Mouse (Mus musculus): ENCODE data around the gene Atp1b4.
"Not testable (repeated sequence)": the region's sequence is repeated elsewhere in the genome, so short reads cannot be mapped to it uniquely, and the experiment has no call there.

Gene Atp1b4

DNA sequence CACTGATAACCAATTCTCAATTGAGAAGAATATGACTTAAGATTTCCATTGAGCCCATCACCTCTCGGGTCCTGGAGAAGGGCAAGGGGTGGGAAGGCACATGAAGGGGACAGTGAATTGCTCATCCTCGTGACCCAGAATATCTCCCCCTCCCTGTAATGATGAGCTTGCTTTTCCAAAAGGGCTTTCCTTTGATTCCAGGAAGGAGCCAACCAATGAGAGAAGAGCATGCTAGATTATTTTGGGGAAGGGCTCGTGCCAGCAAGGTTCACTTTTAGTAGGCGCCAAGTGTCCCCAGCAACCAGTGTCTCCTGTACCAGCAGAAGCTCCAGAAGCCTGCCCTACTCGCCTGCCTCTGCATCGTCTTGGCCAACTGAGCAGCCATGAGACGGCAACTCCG is at the start of gene Atp1b4:
Gene Atp1b4, plus strand, starts transcription at position 301 of the 400 bp plus-strand sequence.
- in situ Hi-C loops (cut with MboI, MseI): no loop called here

DNA sequence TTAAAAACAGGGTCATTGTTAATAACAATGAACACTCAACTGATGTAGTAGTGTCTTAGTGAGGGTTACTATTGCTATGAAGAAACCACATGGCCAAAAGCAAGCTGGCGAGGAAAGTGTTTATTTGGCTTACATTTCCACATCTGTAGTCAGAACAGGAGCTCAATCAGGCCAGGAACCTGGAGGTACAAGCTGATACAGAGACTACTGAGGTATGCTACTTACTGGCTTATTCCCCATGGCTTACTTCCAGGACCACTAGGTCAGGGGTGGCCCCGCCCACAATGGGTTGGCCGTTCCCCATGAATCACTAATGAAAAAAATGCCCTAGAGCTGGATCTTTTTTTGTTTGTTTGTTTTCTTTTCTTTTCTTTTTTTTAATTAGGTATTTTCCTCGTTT is 7.4 kb upstream of the Atp1b4 start:
- in situ Hi-C loops (cut with MboI, MseI): no loop called here

DNA sequence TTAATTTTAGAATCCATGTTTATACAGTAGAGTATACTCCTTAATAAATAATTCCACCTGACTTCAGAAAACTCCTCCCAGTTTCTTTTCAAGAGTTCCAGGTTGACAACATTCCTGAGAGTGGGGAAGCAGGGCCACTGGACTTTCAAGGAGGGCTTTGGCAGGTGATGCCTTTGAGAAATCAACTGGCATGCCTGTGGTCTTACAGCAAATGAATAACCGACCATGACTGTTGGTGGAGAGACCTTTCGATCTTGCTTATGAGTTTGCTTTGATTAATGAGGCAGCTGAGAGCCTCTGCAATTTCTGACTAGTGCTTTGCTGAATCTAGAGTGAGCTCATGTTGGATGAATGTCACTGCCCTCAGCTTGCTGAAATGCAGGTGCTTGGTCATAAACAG is 4.9 kb upstream of the Atp1b4 start:
- in situ Hi-C loops (cut with MboI, MseI): no loop called here

DNA sequence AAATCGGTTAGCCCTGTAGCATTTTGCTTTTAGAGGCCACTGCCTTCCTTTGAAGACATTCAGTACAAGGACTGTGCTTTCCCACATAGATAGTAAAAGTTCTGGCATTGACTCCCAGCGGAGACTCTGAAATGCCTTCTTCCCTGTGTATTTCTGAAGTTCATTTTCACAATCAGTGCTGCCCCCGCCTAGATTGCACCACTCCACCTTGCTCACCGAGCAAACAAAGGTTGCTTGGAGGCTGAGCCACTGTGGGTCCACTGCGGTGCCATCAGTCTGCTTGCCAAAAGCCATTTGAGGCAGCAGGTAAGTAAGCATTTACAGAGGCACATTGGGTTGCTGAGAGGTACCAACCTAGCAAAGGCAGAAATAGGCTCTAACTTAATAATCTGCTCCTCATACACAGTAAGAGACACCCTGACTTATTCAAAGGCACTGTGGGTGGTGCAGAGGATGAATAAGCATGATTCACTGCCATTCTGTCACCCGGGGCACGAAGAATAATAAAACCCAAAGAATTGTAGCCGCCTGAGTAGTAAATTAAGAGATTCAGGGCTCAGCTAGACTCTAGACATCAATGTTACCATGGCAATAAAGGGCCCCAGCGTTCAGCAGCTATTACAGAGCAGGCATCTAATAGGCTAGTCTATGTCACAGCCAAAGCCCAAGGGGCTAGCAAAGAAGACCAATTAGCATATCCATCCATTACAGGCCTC is 2.9 kb upstream of the Atp1b4 start:
- in situ Hi-C loops (cut with MboI, MseI): no loop called here

DNA sequence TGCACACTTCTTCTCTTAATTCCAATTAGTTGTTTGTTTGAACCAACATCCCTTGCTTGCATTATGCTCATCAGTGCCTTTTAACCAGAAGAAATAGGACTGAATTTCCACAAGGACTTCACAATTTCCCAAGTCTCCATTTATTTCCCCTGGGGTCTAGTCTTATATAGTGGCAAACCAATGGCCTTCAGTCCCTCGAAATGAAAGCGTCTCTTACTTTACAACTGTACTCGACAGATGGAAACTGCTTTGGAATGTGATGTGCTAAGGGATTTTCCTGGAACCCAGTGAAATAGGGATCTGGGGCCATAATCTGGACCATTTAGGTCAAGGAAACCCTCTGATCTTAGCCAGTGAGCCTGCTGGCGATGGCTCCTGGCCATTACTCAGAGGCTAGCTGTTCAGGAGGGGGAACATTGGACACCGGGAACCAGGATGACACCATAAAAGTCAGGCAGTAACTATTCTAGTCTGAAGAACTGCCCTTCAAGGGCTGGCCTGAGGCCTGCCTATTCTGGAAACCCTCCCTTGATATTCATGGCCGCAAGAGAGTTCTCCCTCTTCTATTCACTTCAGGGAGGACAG is 2.3 kb upstream of the Atp1b4 start:
- in situ Hi-C loops (cut with MboI, MseI): no loop called here

DNA sequence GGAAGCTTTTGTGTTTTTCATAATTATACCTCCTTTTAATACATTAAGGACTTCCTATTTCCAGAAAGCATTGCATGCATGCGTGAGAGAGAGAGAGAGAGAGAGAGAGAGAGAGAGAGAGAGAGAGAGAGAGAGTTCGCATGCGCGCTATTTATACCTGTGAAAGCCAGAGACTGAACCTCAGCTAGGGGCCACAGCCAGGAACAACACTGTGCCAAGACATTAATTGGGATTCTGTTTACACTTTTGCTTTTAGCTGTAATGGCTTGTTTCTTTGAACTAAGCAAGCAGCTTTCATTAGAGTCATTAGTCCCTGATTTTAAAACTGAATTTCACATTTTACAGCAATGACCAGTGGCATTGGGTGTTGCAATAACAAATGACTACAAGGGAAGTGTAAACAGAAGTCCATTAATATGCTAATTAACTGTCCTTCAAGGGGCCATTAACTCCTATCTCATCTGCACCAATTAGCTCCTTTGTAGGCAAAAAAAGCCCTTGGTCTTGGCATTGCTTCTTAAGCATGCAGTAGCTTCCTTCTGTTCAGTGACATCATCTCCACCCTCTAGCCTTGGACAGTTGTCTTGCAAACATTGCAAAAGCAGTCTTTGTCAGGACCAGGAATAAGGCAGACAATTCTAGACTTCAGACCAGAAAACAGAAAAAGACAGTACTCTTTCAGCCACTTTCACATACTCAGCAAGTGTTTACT is 14.9 kb downstream of the Atp1b4 start:
- in situ Hi-C loops (cut with MboI, MseI): no loop called here

DNA sequence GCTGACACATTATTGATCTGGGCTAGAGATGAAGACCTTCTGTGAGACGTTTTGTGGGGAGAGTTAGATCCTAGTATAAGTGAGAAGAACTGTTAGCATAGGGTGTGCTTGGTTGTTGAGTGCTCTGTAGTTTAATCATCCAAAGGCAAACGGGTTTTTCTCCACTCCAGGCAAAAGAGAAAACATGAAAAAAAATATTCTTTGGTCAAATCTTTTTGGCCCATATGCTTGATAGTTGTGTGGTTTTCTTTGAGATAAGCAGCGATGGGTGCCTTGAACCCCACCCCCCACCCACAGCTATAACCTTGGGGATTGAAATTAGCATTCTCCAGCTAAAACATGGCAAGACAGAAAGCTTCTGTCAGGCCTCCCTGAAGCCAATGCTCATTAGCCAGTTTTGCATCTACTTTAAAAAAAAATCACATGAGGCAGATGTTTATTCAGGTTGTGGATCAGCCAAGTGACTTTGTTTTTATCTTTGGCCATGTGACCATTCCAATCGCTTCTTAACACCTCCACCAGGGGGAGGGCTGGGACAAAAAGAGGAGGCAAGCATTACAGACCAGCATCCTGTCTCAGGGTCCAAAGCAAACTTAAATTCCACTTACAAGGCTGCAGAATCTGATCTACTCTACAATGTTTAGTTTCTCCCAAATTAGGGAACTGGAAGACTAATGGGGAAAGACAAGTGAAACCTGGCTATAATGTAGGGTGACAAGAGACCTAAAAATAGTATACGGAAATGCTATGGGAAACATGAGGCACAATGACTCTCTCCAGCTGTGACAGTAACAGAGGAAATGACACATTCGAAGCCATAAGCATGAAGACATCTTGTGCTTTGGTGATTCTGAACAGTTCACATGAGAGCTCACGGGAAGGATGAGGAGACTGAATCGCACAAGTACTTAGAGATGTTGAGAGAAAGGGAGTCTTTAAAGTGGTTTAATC is 18.6 kb downstream of the Atp1b4 start:
- in situ Hi-C loops (cut with MboI, MseI): no loop called here

DNA sequence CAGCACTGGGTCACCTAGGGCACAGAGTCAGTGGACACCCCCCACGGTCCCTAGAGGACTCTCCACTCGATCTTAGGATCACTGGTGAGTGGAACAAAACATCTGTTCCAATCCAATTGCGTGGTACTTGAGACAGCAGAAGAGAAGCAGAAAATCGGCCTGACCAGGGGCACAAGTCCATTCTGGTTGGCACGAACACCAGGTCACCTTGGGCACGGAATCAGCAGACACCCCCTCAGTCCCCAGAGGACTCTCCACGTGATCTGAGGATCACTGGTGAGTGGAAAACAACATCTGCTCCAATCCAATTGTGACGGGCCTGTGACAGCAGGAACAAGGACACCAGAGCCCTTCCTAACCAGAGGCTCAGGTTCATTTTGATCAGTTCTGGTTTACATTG is 46.0 kb downstream of the Atp1b4 start:
- in situ Hi-C loops (cut with MboI, MseI): no loop called here

DNA sequence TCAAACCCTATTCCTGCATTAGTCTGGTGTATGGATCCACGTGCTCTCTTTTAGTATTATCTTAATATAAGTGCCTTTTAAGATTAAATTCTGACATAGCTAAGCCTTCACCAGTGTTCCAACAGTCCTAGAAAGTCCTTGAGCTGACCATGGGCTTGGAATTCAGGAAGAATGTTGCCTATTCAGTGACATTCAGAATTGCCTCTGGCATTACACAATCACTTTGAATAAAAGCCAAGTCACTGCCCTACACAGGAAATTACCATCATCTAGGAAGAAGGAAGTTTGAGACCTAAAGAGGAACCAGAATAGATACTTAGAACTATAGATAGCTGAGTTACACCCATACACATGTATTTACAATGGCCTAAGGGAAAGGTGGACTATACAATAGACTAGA is 48.6 kb downstream of the Atp1b4 start:
- in situ Hi-C loops (cut with MboI, MseI): not testable (repeated sequence)

DNA sequence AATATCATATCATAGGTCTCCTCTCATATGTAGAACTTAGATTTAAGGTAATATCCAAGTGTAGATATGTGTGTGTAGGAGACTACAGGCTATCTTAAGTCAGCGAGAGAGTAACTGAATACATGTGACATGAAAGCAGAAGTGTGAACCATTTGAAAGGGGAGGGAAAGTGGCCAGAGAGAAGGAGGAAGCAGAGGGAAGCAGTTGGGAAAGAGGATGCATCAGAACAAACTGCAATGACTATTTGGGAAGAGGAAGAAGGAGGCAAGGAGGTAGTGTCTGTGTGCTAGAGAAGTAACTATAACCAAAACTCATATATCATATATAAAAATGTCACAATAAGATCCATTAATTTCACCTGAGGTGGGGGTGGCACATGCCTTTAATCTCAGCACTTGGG is 57.2 kb downstream of the Atp1b4 start:
- in situ Hi-C loops (cut with MboI, MseI): not testable (repeated sequence)

Measured in T-helper 2 cell (primary cell).